In the genomic region with DNA sequence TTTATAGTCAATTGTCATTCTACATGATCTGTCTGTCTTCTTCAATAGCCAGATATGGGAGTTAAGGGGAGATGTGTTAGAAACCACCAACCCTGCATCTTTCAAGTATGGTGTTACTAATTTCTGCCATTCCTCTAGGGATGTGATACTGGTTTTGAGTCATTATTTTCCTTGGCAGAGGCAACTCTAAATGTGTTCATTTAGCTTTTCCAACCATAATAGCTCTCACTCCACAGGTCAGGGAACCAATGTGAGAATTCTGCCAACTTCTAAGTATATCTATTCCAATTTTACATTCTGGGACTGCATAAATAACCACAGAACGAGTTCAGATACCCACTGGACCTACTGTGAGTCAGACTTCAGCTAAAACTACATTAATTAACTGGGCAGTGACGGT, we compare ENCODE assay signal across 16 mouse cellular contexts.
"Had no signal": no experiment of that assay in that cellular context is flagged by ENCODE, and none has a peak within 500 bp of the region (broad histone marks: within the 10 kb centered on the region; RNA-seq: fewer than 3 reads in every experiment).

No protein-coding gene starts in this region.

- H3K4me3 ChIP-seq: lung, embryonic 15.5 days; megakaryocyte, embryonic 14.5 days; midbrain, embryonic 13.5 days; midbrain, embryonic 15.5 days; neural tube, embryonic 12.5 days; stomach, embryonic 15.5 days had no signal

- H3K27me3 ChIP-seq: lung, embryonic 15.5 days; midbrain, embryonic 15.5 days; neural tube, embryonic 12.5 days; stomach, embryonic 15.5 days had no signal

- H3K27ac ChIP-seq: lung, embryonic 15.5 days; macrophage; midbrain, embryonic 13.5 days; midbrain, embryonic 15.5 days; neural tube, embryonic 12.5 days; stomach, embryonic 15.5 days; stomach, postnatal 0 days had no signal

- H3K9ac ChIP-seq: lung, embryonic 15.5 days; midbrain, embryonic 13.5 days; midbrain, embryonic 15.5 days; neural tube, embryonic 12.5 days; stomach, embryonic 15.5 days had no signal

- H3K9me3 ChIP-seq: lung, embryonic 15.5 days; megakaryocyte, embryonic 14.5 days; midbrain, embryonic 13.5 days; midbrain, embryonic 15.5 days; neural tube, embryonic 12.5 days; stomach, embryonic 15.5 days had no signal

- ATAC-seq: lung, postnatal 0 days; midbrain, embryonic 13.5 days; midbrain, embryonic 15.5 days had no signal

- DNase-seq: lung, adult 2 months; lung, postnatal 14 days; right cerebral cortex, postnatal 14 days; thymus, adult 2 months; thymus, postnatal 25 days; thymus, postnatal 4 days had no signal

- H3K4me1 ChIP-seq: lung, embryonic 15.5 days; megakaryocyte, embryonic 14.5 days; midbrain, embryonic 13.5 days; midbrain, embryonic 15.5 days; neural tube, embryonic 12.5 days; stomach, embryonic 15.5 days had no signal

- H3K36me3 ChIP-seq: lung, embryonic 15.5 days; midbrain, embryonic 13.5 days; midbrain, embryonic 15.5 days; neural tube, embryonic 12.5 days; stomach, embryonic 15.5 days had no signal

- H3K4me2 ChIP-seq: lung, embryonic 15.5 days; midbrain, embryonic 11.5 days; midbrain, embryonic 13.5 days; midbrain, embryonic 15.5 days; neural tube, embryonic 12.5 days; stomach, embryonic 15.5 days had no signal
